Mouse (Mus musculus) forebrain, embryonic 14.5 days (tissue): ENCODE results near the gene Rgs7bp. TPM values are rescaled to one million over a fixed set of nuclear protein-coding genes. Genes with fewer than 3 reads are reported as not detected.

Experiments
- ATAC-seq: fragments of 200-750 bp; cut with Nextera tagmentation; 2 replicates; pipeline ENCODE4 v1.8.0; 2017; ENCODE audit warnings: mild to moderate bottlenecking, moderate library complexity
- DNase-seq: peaks from one replicate; pipeline ENCODE4 v3.0.0-alpha.2; 2015; ENCODE audit warnings: low spot score
- H3K27ac ChIP-seq: fragments of 300-500 bp; sonication (generic); 2 replicates; pipeline ENCODE4 v1.5.1; 2014; ENCODE audit warnings: low read depth, mild to moderate bottlenecking, control low read depth, low read length, moderate library complexity
- H3K27me3 ChIP-seq: fragments of 300-500 bp; sonication (generic); replicated peaks from 2 replicates; pipeline ENCODE4 v1.6.1; 2014; ENCODE audit warnings: low read length, control low read depth, mixed read lengths; ENCODE audit not compliant: control insufficient read depth, insufficient read depth
- H3K36me3 ChIP-seq: fragments of 300-500 bp; sonication (generic); 2 replicates; pipeline ENCODE4 v1.6.1; 2014; ENCODE audit warnings: low read length, control low read depth; ENCODE audit not compliant: control insufficient read depth, insufficient read depth
- H3K4me1 ChIP-seq: fragments of 300-500 bp; sonication (generic); 2 replicates; pipeline ENCODE4 v1.6.1; 2014; ENCODE audit warnings: antibody characterized with exemption, low read length, control low read depth; ENCODE audit not compliant: control insufficient read depth, insufficient read depth
- H3K4me2 ChIP-seq: fragments of 300-500 bp; sonication (generic); 2 replicates; pipeline ENCODE4 v1.6.1; 2014; ENCODE audit warnings: mild to moderate bottlenecking, control low read depth, low read length
- H3K4me3 ChIP-seq: fragments of 300-500 bp; sonication (generic); 2 replicates; pipeline ENCODE4 v1.5.1; 2014; ENCODE audit warnings: low read depth, low read length, control low read depth
- H3K9ac ChIP-seq: fragments of 300-500 bp; sonication (generic); 2 replicates; pipeline ENCODE4 v1.6.1; 2014; ENCODE audit warnings: mild to moderate bottlenecking, low read length, control low read depth, moderate library complexity
- H3K9me3 ChIP-seq: fragments of 300-500 bp; sonication (generic); replicated peaks from 2 replicates; pipeline ENCODE4 v1.6.1; 2016; ENCODE audit warnings: low read length, control low read depth, mixed read lengths; ENCODE audit not compliant: control insufficient read depth
- WGBS: fragments of 180-500 bp; shearing (Covaris S2); extraction: QIAGEN DNeasy Blood & Tissue Kit; methylation state at CpG from one replicate; pipeline ENCODE4 v1.1.7; 2014; 5-methylcytosine and 5-hydroxymethylcytosine counted together
- polyA plus RNA-seq: library from polyadenylated mRNA; unstranded; fragments of >200 nt; fragmentation: Nextera tagmentation; extraction: Ambion mirVana; gene quantifications from 2 replicates; pipeline ENCODE4 v1.2.1, GENCODE M21; 2014

The Rgs7bp gene
- polyA plus RNA-seq, 1 experiment from 2014 or later: 2.0 TPM

- no peaks in the 10 kb centered on the region for H3K4me1 ChIP-seq
- no peak for DNase-seq
- no peaks in the 10 kb centered on the region for H3K27me3 ChIP-seq
- no peaks in the 10 kb centered on the region for H3K9me3 ChIP-seq
- H3K36me3 ChIP-seq: no peaks in the 10 kb centered on the region
- H3K9ac ChIP-seq: no peak overlapping the region
- H3K4me2 ChIP-seq: no peak overlapping the region
- H3K4me3 ChIP-seq: no peak overlapping the region
- no peak overlapping the region for H3K27ac ChIP-seq
- ATAC-seq: no peak
These were observed 22.8 kb downstream of the Rgs7bp start for GRCm38 (mm10) chr13:105031882-105032281.

DNA sequence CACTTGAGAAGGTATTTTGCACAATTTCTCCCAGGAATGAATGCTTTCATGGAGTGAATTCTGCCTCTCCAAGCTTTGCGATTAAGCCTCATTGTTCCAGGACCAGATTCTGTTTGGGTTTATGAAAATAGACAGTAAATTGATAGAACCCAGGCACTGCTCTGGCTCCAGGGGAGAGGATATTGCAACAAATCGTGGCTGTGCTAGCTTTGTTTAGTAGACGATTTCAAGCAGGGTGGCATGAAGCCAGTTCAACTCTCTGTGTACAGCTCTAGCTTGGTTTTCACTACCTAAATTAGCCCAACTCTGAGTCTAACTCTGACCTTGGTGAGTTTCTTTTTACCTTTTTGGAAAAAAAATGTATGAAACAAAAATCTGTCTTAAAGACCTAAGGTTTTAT, 26.5 kb downstream of the Rgs7bp start:
- no peaks in the 10 kb centered on the region for H3K9me3 ChIP-seq
- no peak for DNase-seq
- no peak for ATAC-seq
- no peak overlapping the region for H3K4me2 ChIP-seq
- no peaks in the 10 kb centered on the region for H3K4me1 ChIP-seq
- H3K4me3 ChIP-seq: no peak overlapping the region
- H3K9ac ChIP-seq: no peak overlapping the region
- WGBS: 58% methylated on average over 3 of the region's 3 CpGs
- H3K36me3 ChIP-seq: no peaks in the 10 kb centered on the region
- no peak overlapping the region for H3K27ac ChIP-seq
- no peaks in the 10 kb centered on the region for H3K27me3 ChIP-seq

- Histone ChIP-seq H3K9ac (no peak overlapping the region), H3K4me2 (no peak overlapping the region), H3K4me3 (no peak overlapping the region), H3K27ac (no peak overlapping the region), H3K36me3 (no peaks in the 10 kb centered on the region), H3K4me1 (0 out of 2 replicates have a peak, but pooled peaks cover 3% of the 10 kb centered on the region), H3K9me3 (no peaks in the 10 kb centered on the region), H3K27me3 (no peaks in the 10 kb centered on the region)
- 73% methylated on average over 9 of the region's 9 CpGs for WGBS
- DNase-seq (no peak), ATAC-seq (no peak)
These were observed 38.2 kb downstream of the Rgs7bp start for GRCm38 (mm10) chr13:105016577-105016976.

DNA sequence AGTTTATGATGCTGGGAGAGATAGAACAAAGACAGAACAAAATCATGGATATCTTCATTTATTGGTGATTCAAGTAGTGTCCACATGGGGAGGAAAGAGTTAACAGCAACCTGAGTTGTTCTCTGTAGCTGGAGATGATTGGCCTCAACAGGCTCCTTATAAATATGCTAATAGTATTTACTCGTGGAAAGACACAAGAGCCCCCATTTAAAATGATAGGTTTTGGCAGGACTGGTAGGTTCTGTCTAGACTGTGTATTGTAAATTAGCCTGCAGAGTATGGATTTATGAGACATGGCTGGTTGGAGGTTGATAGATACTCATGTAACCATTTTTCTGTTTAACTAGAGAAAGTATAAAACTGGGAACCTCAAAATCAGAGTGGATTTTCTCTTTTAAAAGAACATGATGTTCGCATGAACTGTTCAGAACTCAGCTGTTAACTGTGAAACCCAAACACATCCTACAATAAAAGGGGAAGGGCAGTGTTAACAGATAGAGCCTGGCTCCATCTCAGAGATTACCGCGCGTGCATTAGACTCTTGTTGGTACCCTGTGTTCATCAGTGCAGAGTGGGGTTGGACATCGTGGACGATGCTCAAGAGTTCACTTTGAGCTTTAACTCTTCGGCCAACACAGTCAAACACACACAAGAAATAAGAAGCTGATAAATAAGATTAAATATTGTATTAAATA, 38.9 kb downstream of the Rgs7bp start:
- DNase-seq (peak; percentile 81), ATAC-seq (peak; percentile 95)
- Histone ChIP-seq H3K9me3 (no peaks in the 10 kb centered on the region), H3K4me1 (0 out of 2 replicates have a peak, but pooled peaks cover 3% of the 10 kb centered on the region), H3K27me3 (no peaks in the 10 kb centered on the region), H3K4me2 (peak overlapping the region; percentile 20; the same call in 1 of the 2 replicates), H3K9ac (no peak overlapping the region), H3K27ac (no peak overlapping the region), H3K36me3 (no peaks in the 10 kb centered on the region), H3K4me3 (no peak overlapping the region)
- WGBS: 41% methylated on average over 8 of the region's 8 CpGs

GRCm38 (mm10) chr13:105011300-105011699, 43.4 kb downstream of the Rgs7bp start:
- Histone ChIP-seq H3K27me3 (no peaks in the 10 kb centered on the region), H3K36me3 (no peaks in the 10 kb centered on the region), H3K4me2 (no peak overlapping the region), H3K4me1 (0 out of 2 replicates have a peak, but pooled peaks cover 3% of the 10 kb centered on the region), H3K9ac (no peak overlapping the region), H3K27ac (no peak overlapping the region), H3K4me3 (no peak overlapping the region), H3K9me3 (no peaks in the 10 kb centered on the region)
- WGBS: 78% methylated on average over 5 of the region's 5 CpGs
- ATAC-seq: no peak
- no peak for DNase-seq

DNA sequence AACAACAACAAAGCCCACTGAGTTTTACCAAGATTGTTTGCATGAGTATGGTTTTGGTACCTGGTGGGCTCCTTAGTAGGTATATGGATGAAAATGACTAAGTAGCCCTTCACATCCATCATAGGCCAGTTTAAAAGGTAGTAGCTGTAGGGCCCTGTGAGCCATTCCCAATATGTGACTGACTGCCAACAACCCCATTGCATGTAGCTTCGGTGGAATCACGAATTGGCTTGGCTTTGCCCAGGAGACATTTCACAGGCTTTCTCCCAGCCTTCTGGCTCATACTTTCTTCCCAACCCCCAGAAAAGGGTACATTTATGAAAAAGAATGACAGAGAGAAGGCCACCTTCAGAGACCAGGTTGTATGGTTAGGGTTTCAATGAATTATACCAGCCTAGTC, 45.8 kb downstream of the Rgs7bp start:
- no peak for ATAC-seq
- Histone ChIP-seq H3K4me1 (no peaks in the 10 kb centered on the region), H3K27ac (no peak overlapping the region), H3K9me3 (no peaks in the 10 kb centered on the region), H3K9ac (no peak overlapping the region), H3K4me2 (no peak overlapping the region), H3K4me3 (no peak overlapping the region), H3K36me3 (no peaks in the 10 kb centered on the region), H3K27me3 (no peaks in the 10 kb centered on the region)
- no peak for DNase-seq
- WGBS: 87% methylated on average over 2 of the region's 2 CpGs

- H3K27ac ChIP-seq: peak overlapping the region; percentile 54; the same call in 1 of the 2 replicates
- 79% methylated on average over 2 of the region's 2 CpGs for WGBS
- H3K36me3 ChIP-seq: no peaks in the 10 kb centered on the region
- ATAC-seq: no peak
- H3K4me2 ChIP-seq: no peak overlapping the region
- H3K27me3 ChIP-seq: no peaks in the 10 kb centered on the region
- no peak overlapping the region for H3K4me3 ChIP-seq
- no peaks in the 10 kb centered on the region for H3K9me3 ChIP-seq
- H3K9ac ChIP-seq: no peak overlapping the region
- H3K4me1 ChIP-seq: no peaks in the 10 kb centered on the region
- no peak for DNase-seq
These were observed 51.9 kb downstream of the Rgs7bp start for GRCm38 (mm10) chr13:105002831-105003157.

DNA sequence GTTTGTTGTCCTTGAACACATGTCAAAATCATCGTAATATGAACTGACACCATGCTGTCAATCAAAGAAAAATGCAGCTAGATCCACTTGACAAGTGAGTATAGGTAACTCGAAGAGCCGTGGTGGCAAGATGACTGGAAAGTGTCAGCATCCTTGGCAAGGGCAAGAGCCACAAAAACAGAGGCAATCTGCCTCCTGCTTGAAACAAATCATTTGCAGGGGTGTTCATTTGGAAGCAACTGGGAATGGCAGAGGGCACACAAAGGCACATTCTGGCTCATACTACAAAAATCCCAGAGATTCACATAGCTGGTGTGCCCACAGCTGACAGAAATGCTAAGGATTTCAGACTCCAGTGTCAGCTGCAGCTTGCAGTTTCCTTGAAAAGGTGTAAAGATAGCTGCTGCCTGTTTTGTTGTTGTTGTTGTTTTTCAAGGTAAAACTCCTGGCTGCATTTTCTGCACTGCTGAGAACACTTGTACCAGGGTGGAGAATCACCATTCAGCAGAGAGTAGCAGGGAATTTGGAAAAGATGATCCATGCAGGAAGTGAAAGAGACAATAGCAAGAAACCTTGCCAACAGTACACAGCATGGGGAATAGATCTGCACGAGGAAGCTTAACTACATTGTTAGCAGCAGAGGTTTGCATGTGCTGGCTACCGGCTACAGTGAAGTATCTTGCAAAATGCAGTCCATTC, 52.4 kb downstream of the Rgs7bp start:
- Histone ChIP-seq H3K4me1 (no peaks in the 10 kb centered on the region), H3K4me2 (no peak overlapping the region), H3K4me3 (no peak overlapping the region), H3K27me3 (no peaks in the 10 kb centered on the region), H3K27ac (peak overlapping the region; percentile 54), H3K9ac (peak overlapping the region; percentile 13; the same call in 1 of the 2 replicates), H3K9me3 (no peaks in the 10 kb centered on the region), H3K36me3 (no peaks in the 10 kb centered on the region)
- DNase-seq: peak; percentile 57
- WGBS: 69% methylated on average over 5 of the region's 5 CpGs
- peak; percentile 79 for ATAC-seq

DNA sequence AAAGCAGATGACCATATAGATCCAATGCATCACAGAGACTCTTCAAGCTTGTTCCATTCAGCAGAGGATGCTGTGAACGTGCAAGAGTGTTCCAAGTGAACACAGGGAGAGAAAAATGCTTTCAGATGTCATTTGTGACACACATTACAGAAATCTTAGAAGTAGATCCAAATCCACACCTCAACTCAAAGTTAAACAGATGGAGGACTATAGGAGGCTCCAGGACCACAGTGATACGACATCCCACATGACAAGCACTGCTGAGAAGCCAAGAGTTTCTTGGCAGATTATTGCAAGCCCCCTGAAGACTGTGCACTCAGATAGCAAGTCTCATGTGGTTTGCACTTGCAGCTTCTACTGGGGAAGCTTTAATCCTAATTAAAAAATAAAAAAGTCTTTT, 53.0 kb downstream of the Rgs7bp start:
- ATAC-seq: peak; percentile 89
- WGBS: 71% methylated on average over 2 of the region's 2 CpGs

More for the DNA sequence above, 53.0 kb downstream of the Rgs7bp start:
- Histone ChIP-seq H3K9ac (no peak overlapping the region), H3K4me3 (no peak overlapping the region), H3K4me2 (no peak overlapping the region), H3K27me3 (no peaks in the 10 kb centered on the region), H3K36me3 (no peaks in the 10 kb centered on the region), H3K4me1 (no peaks in the 10 kb centered on the region), H3K9me3 (no peaks in the 10 kb centered on the region), H3K27ac (peak overlapping the region; percentile 5; the same call in 1 of the 2 replicates)
- DNase-seq: peak; percentile 72
